Mouse (Mus musculus) MEL (cell line): ENCODE measurements around the gene Ddit4.

Source experiments
- BHLHE40 ChIP-seq: IDR thresholded peaks from 2 replicates; pipeline ENCODE4 v1.6.1; 2012; ENCODE audit warnings: low read depth, mild to moderate bottlenecking, inconsistent platforms, low read length, improper control_type of control experiment, borderline replicate concordance
- CHD2 ChIP-seq: IDR thresholded peaks from 2 replicates; pipeline ENCODE4 v1.6.1; 2011; ENCODE audit warnings: low read length, improper control_type of control experiment
- CTCF ChIP-seq, 3 experiments: IDR thresholded peaks in 2 of 3; conservative IDR thresholded peaks in 1 of 3; 2 replicates each; pipeline ENCODE4 v1.5.1; 2011 to 2012; ENCODE audit warnings: low read length in 3 of 3, low read depth in 2 of 3, mild to moderate bottlenecking in 2 of 3, improper control_type of control experiment in 1 of 3, inconsistent platforms in 1 of 3, mixed read lengths in 1 of 3, moderate library complexity in 1 of 3; ENCODE audit not compliant: control insufficient read depth in 1 of 3, insufficient read depth in 1 of 3, poor library complexity in 1 of 3, severe bottlenecking in 1 of 3
- E2F4 ChIP-seq: IDR thresholded peaks from 2 replicates; pipeline ENCODE4 v1.6.1; 2011; ENCODE audit warnings: low read depth, low read length, improper control_type of control experiment, borderline replicate concordance
- GATA1 ChIP-seq: IDR thresholded peaks from 2 replicates; pipeline ENCODE4 v1.6.1; 2011; ENCODE audit warnings: low read depth, low read length, improper control_type of control experiment
- MEF2A ChIP-seq: IDR thresholded peaks from 2 replicates; pipeline ENCODE4 v1.6.1; 2014; ENCODE audit warnings: low read depth, mild to moderate bottlenecking, inconsistent platforms, low read length, improper control_type of control experiment; ENCODE audit not compliant: poor library complexity, insufficient replicate concordance, severe bottlenecking; ENCODE audit errors: extremely low read depth
- POLR2A ChIP-seq, 2 experiments: IDR thresholded peaks; 2 replicates each; pipeline ENCODE4 v1.6.1; 2011 to 2012; ENCODE audit warnings: low read length in 2 of 2, mild to moderate bottlenecking in 2 of 2, control low read depth in 1 of 2, improper control_type of control experiment in 1 of 2, low read depth in 1 of 2, moderate library complexity in 1 of 2; ENCODE audit not compliant: control insufficient read depth in 1 of 2, insufficient read depth in 1 of 2, poor library complexity in 1 of 2
- TCF12 ChIP-seq: IDR thresholded peaks from 2 replicates; pipeline ENCODE4 v1.6.1; 2014; ENCODE audit warnings: low read depth, mild to moderate bottlenecking, inconsistent platforms, low read length, improper control_type of control experiment, moderate library complexity

- TF ChIP-seq GATA1 (no peak), CTCF (IDR thresholded peaks at IDR 0.05 in 2 of 3, conservative IDR thresholded peaks at IDR 0.05 in 1 of 3; ENCODE audit: control insufficient read depth in 1 of 3, insufficient read depth in 1 of 3, low read depth in 2 of 3, low read length in 3 of 3, poor library complexity in 1 of 3, severe bottlenecking in 1 of 3) (no peak), E2F4 (no peak), CHD2 (no peak), POLR2A (IDR thresholded peaks at IDR 0.05; ENCODE audit: control insufficient read depth in 1 of 2, insufficient read depth in 1 of 2, low read depth in 1 of 2, low read length in 2 of 2, poor library complexity in 1 of 2) (no peak), BHLHE40 (no peak), TCF12 (no peak), MEF2A (no peak)
Observed at GRCm38 (mm10) chr10:59939081-59939480, 12.6 kb downstream of the Ddit4 start.
